Mouse (Mus musculus): ENCODE measurements around the gene Cyb561. TPM values are rescaled to one million over a fixed set of nuclear protein-coding genes. Genes with fewer than 3 reads are reported as not detected.

The Cyb561 gene
- total and polyA plus RNA-seq, 3 experiments, result 32.8 to 43.9 TPM; not detected in 1

GRCm38 (mm10) chr11:105959355-105959754 lies 6.2 kb upstream of the Cyb561 start:
- H3K9ac ChIP-seq (ENCODE audit: control insufficient read depth, low read depth, low read length, poor library complexity, severe bottlenecking), result no peak overlapping the region
- H3K9me3 ChIP-seq (replicated peaks; ENCODE audit: insufficient read depth, low read length), result no peaks in the 10 kb centered on the region
- no peaks in the 10 kb centered on the region for H3K79me2 ChIP-seq (ENCODE audit: control insufficient read depth, insufficient read depth, low read length, poor library complexity)
- peaks cover 0 to 2% of the 10 kb centered on the region in 2 experiments; a peak in 1 of 4 replicates for H3K27me3 ChIP-seq (ENCODE audit: control insufficient read depth in 1 of 2, insufficient read depth in 2 of 2, low read length in 2 of 2)
- DNase-seq (ENCODE audit: low read depth, low spot score), result peak; percentile 31
- TF ChIP-seq MYB (IDR thresholded peaks at IDR 0.05; ENCODE audit: low read depth, low read length), result no peak
- TF ChIP-seq EP300 (IDR thresholded peaks at IDR 0.05; ENCODE audit: low read depth in 1 of 2, low read length in 2 of 2), result peak in 1 of 2 experiments; percentile 49; a peak in 1 of 4 replicates
- 0 out of 2 replicates have a peak, but pooled peaks have one; percentile 26 for TF ChIP-seq GATA1 (IDR thresholded peaks at IDR 0.05; ENCODE audit: low read depth, low read length)
- 0 out of 2 replicates have a peak, but pooled peaks have one; percentile 24 for TF ChIP-seq ELF1 (IDR thresholded peaks at IDR 0.05; ENCODE audit: low read depth, low read length)
- peak; percentile 30; the same call in 1 of the 2 replicates for TF ChIP-seq TAL1 (IDR thresholded peaks at IDR 0.05; ENCODE audit: low read length)
- TF ChIP-seq CTCF (IDR thresholded peaks at IDR 0.05 in 2 of 3, conservative IDR thresholded peaks at IDR 0.05 in 1 of 3; ENCODE audit: control insufficient read depth in 1 of 3, insufficient read depth in 1 of 3, low read depth in 2 of 3, low read length in 3 of 3, poor library complexity in 1 of 3, severe bottlenecking in 1 of 3), result no peak
- TF ChIP-seq ZMIZ1 (IDR thresholded peaks at IDR 0.05; ENCODE audit: low read depth, low read length), result no peak
- TF ChIP-seq ZC3H11A (IDR thresholded peaks at IDR 0.05; ENCODE audit: low read depth, low read length), result no peak
- TF ChIP-seq USF1 (IDR thresholded peaks at IDR 0.05; ENCODE audit: low read depth, low read length), result peak; percentile 29; the same call in 1 of the 2 replicates
- no peak for TF ChIP-seq POLR2AphosphoS2 (IDR thresholded peaks at IDR 0.05; ENCODE audit: low read length)
- no peak for TF ChIP-seq ZKSCAN1 (IDR thresholded peaks at IDR 0.05; ENCODE audit: low read depth, low read length)
- peak; percentile 18; the same call in 1 of the 2 replicates for TF ChIP-seq ETS1 (IDR thresholded peaks at IDR 0.05; ENCODE audit: low read depth, low read length)
- TF ChIP-seq MAX (IDR thresholded peaks at IDR 0.05; ENCODE audit: low read length), result 0 out of 2 replicates have a peak, but pooled peaks have one; percentile 26
- TF ChIP-seq RCOR1 (IDR thresholded peaks at IDR 0.05; ENCODE audit: low read depth, low read length), result no peak
- TF ChIP-seq JUND (IDR thresholded peaks at IDR 0.05; ENCODE audit: low read depth, low read length), result no peak
- 0 out of 4 replicates have a peak, but pooled peaks cover 0 to 2% of the 10 kb centered on the region in 2 experiments for H3K36me3 ChIP-seq (ENCODE audit: control insufficient read depth in 1 of 2, insufficient read depth in 2 of 2, low read length in 2 of 2)
- H3K4me3 ChIP-seq (ENCODE audit: control insufficient read depth in 1 of 2, insufficient read depth in 1 of 2, low read depth in 2 of 2, low read length in 2 of 2), result no peak overlapping the region
- peaks cover 2 to 12% of the 10 kb centered on the region in 2 experiments; a peak in 3 of 4 replicates for H3K4me1 ChIP-seq (ENCODE audit: control insufficient read depth in 1 of 2, insufficient read depth in 2 of 2, low read length in 2 of 2)
- H3K27ac ChIP-seq (ENCODE audit: control insufficient read depth, low read depth, low read length), result no peak overlapping the region

GRCm38 (mm10) chr11:105958566-105958965 lies 5.4 kb upstream of the Cyb561 start:
- Histone ChIP-seq H3K27me3 (ENCODE audit: control insufficient read depth in 1 of 2, insufficient read depth in 2 of 2, low read length in 2 of 2) (peaks cover under 1 to 2% of the 10 kb centered on the region in 2 experiments; a peak in 1 of 4 replicates), H3K79me2 (ENCODE audit: control insufficient read depth, insufficient read depth, low read length, poor library complexity) (no peaks in the 10 kb centered on the region), H3K4me1 (ENCODE audit: control insufficient read depth in 1 of 2, insufficient read depth in 2 of 2, low read length in 2 of 2) (peaks cover 2 to 12% of the 10 kb centered on the region in 2 experiments; a peak in 3 of 4 replicates), H3K9ac (ENCODE audit: control insufficient read depth, low read depth, low read length, poor library complexity, severe bottlenecking) (no peak overlapping the region), H3K9me3 (replicated peaks; ENCODE audit: insufficient read depth, low read length) (no peaks in the 10 kb centered on the region), H3K36me3 (ENCODE audit: control insufficient read depth in 1 of 2, insufficient read depth in 2 of 2, low read length in 2 of 2) (0 out of 4 replicates have a peak, but pooled peaks cover 0 to 2% of the 10 kb centered on the region in 2 experiments), H3K4me3 (ENCODE audit: control insufficient read depth in 1 of 2, insufficient read depth in 1 of 2, low read depth in 2 of 2, low read length in 2 of 2) (no peak overlapping the region), H3K27ac (ENCODE audit: control insufficient read depth, low read depth, low read length) (no peak overlapping the region)
- DNase-seq (ENCODE audit: low read depth, low spot score), result no peak
- TF ChIP-seq MYC (IDR thresholded peaks at IDR 0.05; ENCODE audit: low read depth, low read length) (no peak), POLR2AphosphoS2 (IDR thresholded peaks at IDR 0.05; ENCODE audit: low read length) (no peak), USF1 (IDR thresholded peaks at IDR 0.05; ENCODE audit: low read depth, low read length) (no peak), MAZ (IDR thresholded peaks at IDR 0.05; ENCODE audit: low read depth, low read length) (no peak), MAFK (IDR thresholded peaks at IDR 0.05; ENCODE audit: borderline replicate concordance, low read depth, low read length) (no peak), HCFC1 (IDR thresholded peaks at IDR 0.05; ENCODE audit: low read depth, low read length) (no peak), ETS1 (IDR thresholded peaks at IDR 0.05; ENCODE audit: low read depth, low read length) (no peak), MYB (IDR thresholded peaks at IDR 0.05; ENCODE audit: low read depth, low read length) (no peak), NRF1 (IDR thresholded peaks at IDR 0.05; ENCODE audit: insufficient read depth, low read depth, low read length, poor library complexity, severe bottlenecking) (no peak), GABPA (IDR thresholded peaks at IDR 0.05; ENCODE audit: low read depth, low read length) (no peak), ZMIZ1 (IDR thresholded peaks at IDR 0.05; ENCODE audit: low read depth, low read length) (no peak), RAD21 (IDR thresholded peaks at IDR 0.05; ENCODE audit: low read depth, low read length) (no peak), TAL1 (IDR thresholded peaks at IDR 0.05; ENCODE audit: low read length) (no peak), POLR2A (IDR thresholded peaks at IDR 0.05; ENCODE audit: control insufficient read depth in 1 of 2, insufficient read depth in 1 of 2, low read depth in 1 of 2, low read length in 2 of 2, poor library complexity in 1 of 2) (no peak), MAX (IDR thresholded peaks at IDR 0.05; ENCODE audit: low read length) (no peak), CHD1 (IDR thresholded peaks at IDR 0.05; ENCODE audit: low read depth, low read length) (no peak)
